Mouse (Mus musculus) hindbrain, embryonic 15.5 days (tissue): ENCODE results near the gene Uvrag. TPM values are rescaled to one million over a fixed set of nuclear protein-coding genes. Genes with fewer than 3 reads are reported as not detected.

Experiments
- ATAC-seq: fragments of 200-750 bp; cut with Nextera tagmentation; 2 replicates; pipeline ENCODE4 v1.8.0; 2017; ENCODE audit warnings: low read depth, moderate number of reproducible peaks, moderate TSS enrichment; ENCODE audit not compliant: low FRiP score
- H3K27ac ChIP-seq: fragments of 300-500 bp; sonication (generic); replicated peaks from 2 replicates; pipeline ENCODE4 v1.5.1; 2015; ENCODE audit warnings: mild to moderate bottlenecking, inconsistent platforms
- H3K27me3 ChIP-seq: fragments of 300-500 bp; sonication (generic); 2 replicates; pipeline ENCODE4 v1.6.1; 2015; ENCODE audit warnings: control low read depth, inconsistent platforms
- H3K36me3 ChIP-seq: fragments of 300-500 bp; sonication (generic); 2 replicates; pipeline ENCODE4 v1.6.1; 2015; ENCODE audit warnings: control low read depth, inconsistent platforms
- H3K4me1 ChIP-seq: fragments of 300-500 bp; sonication (generic); replicated peaks from 2 replicates; pipeline ENCODE4 v1.6.1; 2015; ENCODE audit warnings: control low read depth, inconsistent platforms
- H3K4me2 ChIP-seq: fragments of 300-500 bp; sonication (generic); 2 replicates; pipeline ENCODE4 v1.6.1; 2015; ENCODE audit warnings: moderate library complexity, mild to moderate bottlenecking, inconsistent platforms
- H3K4me3 ChIP-seq: fragments of 300-500 bp; sonication (generic); 2 replicates; pipeline ENCODE4 v1.5.1; 2015; ENCODE audit warnings: mild to moderate bottlenecking, inconsistent platforms
- H3K9ac ChIP-seq: fragments of 300-500 bp; sonication (generic); 2 replicates; pipeline ENCODE4 v1.6.1; 2015; ENCODE audit warnings: inconsistent platforms
- H3K9me3 ChIP-seq: fragments of 300-500 bp; sonication (generic); 2 replicates; pipeline ENCODE4 v1.6.1; 2016; ENCODE audit warnings: control low read depth, inconsistent platforms
- WGBS: fragments of 180-500 bp; shearing (Covaris S2); methylation state at CpG from one replicate; pipeline ENCODE4 v1.1.7; 2015; 5-methylcytosine and 5-hydroxymethylcytosine counted together
- polyA plus RNA-seq: library from polyadenylated mRNA; unstranded; fragments of >200 nt; fragmentation: Nextera tagmentation; extraction: Ambion mirVana; gene quantifications from 2 replicates; pipeline ENCODE4 v1.2.1, GENCODE M21; 2015

The Uvrag gene
- polyA plus RNA-seq = 14.6 and 16.8 TPM in 2 replicates

DNA sequence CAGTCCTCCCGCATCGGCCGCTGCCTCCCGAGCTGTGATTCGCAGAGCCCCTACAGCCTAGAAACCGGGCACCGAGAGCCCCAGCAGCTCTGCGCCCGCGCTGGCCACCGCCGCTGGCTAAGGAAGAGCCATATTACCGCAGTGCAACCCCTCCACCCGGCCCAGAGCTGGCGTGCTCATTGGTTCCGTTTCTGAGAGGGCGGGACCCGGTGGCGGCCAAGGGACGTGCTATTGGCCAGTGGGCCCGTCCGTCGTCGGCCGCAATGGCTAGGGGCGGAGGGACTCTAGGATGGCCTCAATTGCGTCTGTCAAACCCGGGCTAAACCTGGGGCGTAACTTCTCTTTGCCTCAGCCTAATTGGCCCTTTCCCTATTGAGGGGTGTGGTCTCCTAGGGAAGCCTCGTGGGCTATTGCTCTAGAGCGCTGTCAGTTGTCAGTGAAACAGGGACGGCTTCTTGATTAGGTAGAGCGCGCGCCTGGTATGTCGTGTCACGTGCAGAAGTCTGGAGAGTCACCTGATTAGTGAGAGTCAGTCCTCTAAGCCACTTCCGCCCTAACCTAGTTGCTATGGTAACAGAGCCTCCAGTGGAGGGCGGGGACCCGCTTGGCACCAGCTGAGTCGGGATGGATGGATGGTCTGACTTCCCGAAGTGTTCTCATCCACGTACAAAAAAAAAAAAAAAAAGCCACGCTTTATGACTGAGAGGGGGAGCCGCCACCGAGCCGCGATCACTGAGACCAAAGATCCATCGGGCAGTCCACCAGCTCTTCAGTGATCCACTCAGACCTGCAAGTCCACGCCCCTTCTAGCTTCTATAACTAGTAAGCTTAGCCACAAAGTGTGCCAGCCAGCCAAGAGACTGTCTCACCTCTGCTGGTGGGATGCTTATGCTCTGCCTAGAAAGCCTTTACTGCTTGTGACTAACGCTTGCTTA is at the start of gene Uvrag:
Uvrag (minus strand) TSS at position 158 of the 935 bp plus-strand sequence.
- Histone ChIP-seq H3K9ac (peak within 1 kb of the TSS; percentile 87), H3K36me3 (no peaks in the 10 kb centered on the region), H3K27me3 (no peaks in the 10 kb centered on the region), H3K4me1 (peaks cover 22% of the 10 kb centered on the region), H3K4me3 (peak within 1 kb of the TSS; percentile 96), H3K9me3 (no peaks in the 10 kb centered on the region), H3K4me2 (peak within 1 kb of the TSS; percentile 90), H3K27ac (peak within 1 kb of the TSS; percentile 94)
- ATAC-seq = peak; percentile 99
- WGBS = under 1% methylated on average over 50 of the region's 51 CpGs

DNA sequence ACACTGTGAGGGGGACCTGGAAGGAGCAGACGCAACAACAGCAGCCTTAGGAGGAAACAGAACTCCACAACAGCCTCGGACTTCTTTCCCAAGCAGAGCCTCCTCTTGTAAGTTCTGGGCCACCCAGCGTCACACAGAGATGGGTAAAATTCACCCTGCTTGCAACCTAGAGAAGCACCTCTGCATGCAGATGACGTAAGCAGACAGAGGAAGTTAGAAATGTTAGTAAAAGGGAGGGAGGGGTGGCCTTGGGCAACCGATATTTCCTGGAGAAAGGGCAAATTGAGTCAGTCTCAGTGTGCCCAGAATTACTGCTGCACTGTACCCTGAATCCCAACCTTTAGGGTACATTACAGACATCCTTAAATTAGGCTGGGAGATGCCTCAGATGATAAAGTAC is 48.9 kb upstream of the Uvrag start:
- Histone ChIP-seq H3K4me3 (no peak overlapping the region), H3K4me1 (no peaks in the 10 kb centered on the region)
- 83% methylated on average over 5 of the region's 5 CpGs for WGBS

DNA sequence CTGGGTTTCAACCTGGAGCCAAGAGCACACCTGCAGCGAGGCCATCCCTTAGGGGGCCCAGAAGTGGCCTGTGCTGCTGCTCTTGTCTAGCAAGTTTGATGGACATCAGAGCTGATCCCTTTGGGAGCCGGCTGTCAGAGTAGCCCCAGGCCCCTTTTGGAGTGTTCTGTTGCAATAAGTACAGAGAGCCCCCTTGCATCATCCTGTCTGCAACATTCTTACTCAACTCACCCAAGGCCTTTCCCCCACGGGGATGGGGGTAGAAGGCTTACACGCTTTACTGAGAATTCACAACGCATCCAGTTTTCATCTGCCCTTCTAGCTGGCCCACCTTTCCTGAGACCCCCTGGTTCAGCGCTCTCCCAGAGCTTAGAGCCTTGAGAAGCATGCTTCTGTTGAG is 47.7 kb upstream of the Uvrag start:
- Histone ChIP-seq H3K36me3 (no peaks in the 10 kb centered on the region), H3K9ac (no peak overlapping the region), H3K4me1 (no peaks in the 10 kb centered on the region), H3K4me2 (no peak overlapping the region), H3K9me3 (no peaks in the 10 kb centered on the region), H3K4me3 (no peak overlapping the region), H3K27me3 (0 out of 2 replicates have a peak, but pooled peaks cover 4% of the 10 kb centered on the region), H3K27ac (no peak overlapping the region)
- ATAC-seq = no peak
- WGBS = 87% methylated on average over 6 of the region's 6 CpGs

More for the DNA sequence above, 48.9 kb upstream of the Uvrag start:
- H3K4me2 ChIP-seq = no peak overlapping the region
- H3K9me3 ChIP-seq = no peaks in the 10 kb centered on the region
- no peaks in the 10 kb centered on the region for H3K36me3 ChIP-seq
- no peak overlapping the region for H3K9ac ChIP-seq
- H3K27me3 ChIP-seq = 0 out of 2 replicates have a peak, but pooled peaks cover 4% of the 10 kb centered on the region
- no peak for ATAC-seq
- no peak overlapping the region for H3K27ac ChIP-seq

DNA sequence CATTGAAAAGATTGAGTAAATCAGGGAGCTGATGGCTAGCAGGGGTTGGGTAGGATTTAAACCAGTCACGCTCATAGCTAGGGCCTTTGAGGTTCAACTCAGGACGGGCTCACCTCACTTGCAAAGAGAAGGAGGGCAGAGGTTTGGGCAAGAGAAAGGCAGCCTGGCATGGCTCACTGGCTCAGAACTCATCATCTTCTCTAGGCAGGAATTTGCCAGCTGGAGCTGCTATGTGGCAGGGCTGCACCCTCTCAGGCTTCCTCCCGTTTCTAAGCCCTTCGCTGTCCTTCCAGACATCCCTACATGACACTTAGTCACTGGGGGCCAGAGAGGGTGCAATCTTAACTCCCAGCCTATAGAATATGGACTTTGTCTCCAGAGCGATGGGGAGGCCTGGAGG is 46.5 kb upstream of the Uvrag start:
- Histone ChIP-seq H3K9me3 (no peaks in the 10 kb centered on the region), H3K27me3 (0 out of 2 replicates have a peak, but pooled peaks cover 4% of the 10 kb centered on the region), H3K4me2 (no peak overlapping the region), H3K27ac (no peak overlapping the region), H3K4me3 (no peak overlapping the region), H3K4me1 (0 out of 2 replicates have a peak, but pooled peaks cover 7% of the 10 kb centered on the region), H3K9ac (no peak overlapping the region), H3K36me3 (no peaks in the 10 kb centered on the region)
- WGBS = 84% methylated on average over 5 of the region's 5 CpGs
- ATAC-seq = no peak

DNA sequence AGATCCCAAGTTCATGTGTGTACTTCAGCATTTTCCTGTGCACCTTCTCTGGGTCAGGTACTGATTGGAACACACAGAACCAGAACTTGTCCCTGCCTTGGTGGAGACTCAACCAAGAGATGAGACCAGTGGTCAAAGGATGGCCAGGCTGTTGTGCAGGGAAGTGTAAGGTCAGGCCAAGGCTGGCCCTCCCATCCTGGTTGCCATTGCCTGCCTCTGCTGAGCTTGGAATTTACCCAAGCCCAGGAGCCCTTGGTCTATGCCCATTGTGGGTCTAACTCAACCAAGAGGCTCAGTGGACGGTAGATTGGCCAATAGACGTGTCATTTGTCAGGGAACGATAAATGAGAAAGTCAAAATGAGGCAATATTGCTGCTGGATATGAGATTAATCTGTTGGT is 44.5 kb upstream of the Uvrag start:
- H3K4me3 ChIP-seq = no peak overlapping the region
- ATAC-seq = no peak
- H3K4me2 ChIP-seq = no peak overlapping the region
- H3K4me1 ChIP-seq = peaks cover 16% of the 10 kb centered on the region; the same call in 1 of the 2 replicates
- WGBS = 88% methylated on average over 3 of the region's 3 CpGs
- H3K27me3 ChIP-seq = 0 out of 2 replicates have a peak, but pooled peaks cover 4% of the 10 kb centered on the region
- no peaks in the 10 kb centered on the region for H3K9me3 ChIP-seq
- no peak overlapping the region for H3K27ac ChIP-seq
- no peak overlapping the region for H3K9ac ChIP-seq
- H3K36me3 ChIP-seq = no peaks in the 10 kb centered on the region

DNA sequence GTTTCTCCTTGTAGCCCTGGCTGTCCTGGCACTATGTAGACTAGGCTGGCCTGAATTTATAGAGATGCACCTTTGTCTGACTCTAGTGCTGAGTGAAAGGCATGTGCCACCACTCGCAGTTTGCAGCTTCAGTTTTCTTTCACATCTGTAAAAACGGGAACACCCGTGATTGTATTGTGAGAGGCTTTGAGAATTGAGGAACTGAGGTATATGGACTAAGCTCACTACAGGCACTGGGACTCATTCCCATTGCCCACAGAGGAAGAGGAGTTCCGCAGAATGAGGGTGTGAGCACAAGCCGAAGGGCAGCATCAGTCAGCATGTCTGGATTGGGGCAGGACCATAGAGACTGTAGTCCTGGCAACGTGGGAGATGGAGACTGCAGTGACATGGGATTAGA is 42.8 kb upstream of the Uvrag start:
- Histone ChIP-seq H3K9ac (no peak overlapping the region), H3K4me1 (peaks cover 16% of the 10 kb centered on the region; the same call in 1 of the 2 replicates), H3K4me3 (no peak overlapping the region), H3K27ac (no peak overlapping the region), H3K4me2 (peak overlapping the region; percentile 82; the same call in 1 of the 2 replicates), H3K36me3 (no peaks in the 10 kb centered on the region), H3K27me3 (0 out of 2 replicates have a peak, but pooled peaks cover 4% of the 10 kb centered on the region), H3K9me3 (no peaks in the 10 kb centered on the region)
- WGBS = 73% methylated on average over 6 of the region's 6 CpGs
- no peak for ATAC-seq

DNA sequence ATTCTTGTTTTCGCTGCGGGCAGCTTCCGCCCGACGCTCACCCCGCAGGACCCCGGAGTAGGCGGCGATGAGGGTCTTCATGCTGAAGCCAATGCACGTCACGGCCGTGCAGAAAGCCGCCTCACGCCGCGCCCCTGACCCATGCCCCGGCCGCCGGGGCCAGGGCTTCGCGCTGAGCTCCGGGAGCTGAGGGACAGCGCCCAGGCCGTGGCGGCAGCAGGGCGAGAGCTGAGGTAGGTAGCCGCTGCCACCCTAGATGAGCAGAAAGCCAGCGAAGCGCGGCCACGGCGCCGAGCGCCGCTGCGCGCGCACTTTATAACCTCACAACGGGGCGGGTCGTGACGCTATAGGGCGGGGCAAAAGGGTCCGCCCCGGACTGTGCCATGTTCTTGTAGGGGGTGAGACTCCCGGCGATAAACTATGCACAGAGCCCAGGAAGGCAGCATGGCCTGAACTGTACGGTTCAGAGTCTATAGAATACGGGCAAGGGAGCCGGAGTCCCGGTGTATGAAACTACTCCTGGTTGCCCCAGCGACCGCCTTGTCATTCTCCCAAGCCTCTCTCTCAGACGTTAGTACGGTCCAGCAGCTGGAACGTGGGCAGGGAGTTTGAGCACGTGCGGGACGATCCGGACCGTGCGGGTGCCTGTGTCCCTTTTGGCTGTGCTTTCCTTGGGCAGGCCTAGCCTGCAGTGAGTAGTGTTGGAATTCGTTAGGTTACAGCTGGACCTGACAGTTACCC is 41.7 kb upstream of the Uvrag start, which contains the start of gene Dgat2:
Dgat2 (minus strand) TSS at position 288 of the 741 bp plus-strand sequence.
- peak within 1 kb of the TSS; percentile 82 for H3K4me2 ChIP-seq
- peak within 1 kb of the TSS; percentile 56 for H3K4me3 ChIP-seq
- peak within 1 kb of the TSS; percentile 65 for H3K9ac ChIP-seq
- peak; percentile 95 for ATAC-seq
- 0 out of 2 replicates have a peak, but pooled peaks cover 4% of the 10 kb centered on the region for H3K27me3 ChIP-seq
- WGBS = under 1% methylated on average over 63 of the region's 63 CpGs
- H3K27ac ChIP-seq = peak within 1 kb of the TSS; percentile 82
- no peaks in the 10 kb centered on the region for H3K36me3 ChIP-seq
- no peaks in the 10 kb centered on the region for H3K9me3 ChIP-seq
- H3K4me1 ChIP-seq = peaks cover 16% of the 10 kb centered on the region; the same call in 1 of the 2 replicates

DNA sequence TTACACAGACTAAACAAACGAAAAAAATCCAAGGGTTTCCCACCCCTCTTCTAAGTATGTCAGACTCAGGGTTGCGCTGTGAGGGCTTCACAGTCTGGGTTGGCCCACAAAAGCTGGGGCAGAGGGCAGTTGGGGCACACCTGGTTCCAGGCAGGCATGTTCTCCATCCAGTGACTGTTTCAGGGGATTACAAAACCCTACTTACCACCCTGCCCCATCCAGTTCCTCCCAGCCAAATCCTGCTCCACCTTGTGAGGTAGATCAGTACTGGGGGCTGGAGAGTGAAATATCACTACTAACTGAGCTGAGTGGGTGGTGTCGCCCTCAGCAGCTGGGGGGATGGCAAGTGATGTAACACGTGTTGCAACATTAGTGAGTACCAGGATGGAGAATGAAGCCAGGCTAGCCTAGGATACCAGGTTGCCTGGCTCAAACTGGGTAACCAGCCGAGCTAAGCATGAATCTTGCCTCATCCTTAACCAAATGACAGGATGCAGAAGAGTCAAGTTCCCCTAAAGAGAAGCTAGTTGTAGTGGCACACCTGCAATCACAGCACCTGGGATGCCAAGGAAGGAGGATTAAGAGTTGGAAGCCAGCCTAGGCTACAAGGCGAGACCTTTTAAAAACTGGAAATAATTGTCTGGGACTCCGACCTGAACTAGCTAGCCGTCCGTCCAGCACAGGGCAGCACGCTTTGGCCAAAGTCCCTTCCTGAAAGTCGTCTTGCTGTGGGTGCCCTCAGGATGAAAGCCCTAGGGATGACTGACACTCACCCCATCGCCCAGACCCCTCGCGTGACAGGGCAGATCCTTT is 40.9 kb upstream of the Uvrag start:
- H3K27me3 ChIP-seq = 0 out of 2 replicates have a peak, but pooled peaks cover 4% of the 10 kb centered on the region
- peak overlapping the region; percentile 82 for H3K4me2 ChIP-seq
- ATAC-seq = no peak
- H3K4me3 ChIP-seq = peak overlapping the region; percentile 56
- peak overlapping the region; percentile 82 for H3K27ac ChIP-seq
- H3K9me3 ChIP-seq = no peaks in the 10 kb centered on the region
- H3K9ac ChIP-seq = peak overlapping the region; percentile 65
- peaks cover 16% of the 10 kb centered on the region; the same call in 1 of the 2 replicates for H3K4me1 ChIP-seq
- 21% methylated on average over 14 of the region's 14 CpGs for WGBS
- no peaks in the 10 kb centered on the region for H3K36me3 ChIP-seq

DNA sequence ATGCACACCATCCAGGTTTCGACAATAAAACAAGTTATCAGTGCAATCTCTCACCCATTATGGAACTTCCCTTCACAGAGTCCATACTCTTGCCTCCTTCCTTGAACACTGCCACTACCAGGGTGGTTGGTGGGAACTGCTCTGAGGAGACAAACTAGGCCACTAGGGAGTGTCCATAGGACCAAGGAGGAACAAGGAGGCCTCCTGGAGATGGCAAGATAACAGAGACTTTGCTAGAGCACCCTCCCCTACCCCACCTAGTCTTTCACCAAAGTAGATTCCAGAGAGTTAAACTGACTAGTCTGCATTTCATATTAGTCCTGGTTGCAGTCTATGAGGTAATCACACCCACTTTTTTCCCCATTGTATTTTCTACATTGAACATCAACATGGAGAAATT is 39.2 kb upstream of the Uvrag start:
- H3K9ac ChIP-seq = no peak overlapping the region
- ATAC-seq = no peak
- no peak overlapping the region for H3K4me2 ChIP-seq
- H3K4me1 ChIP-seq = peaks cover 16% of the 10 kb centered on the region; the same call in 1 of the 2 replicates
- no peaks in the 10 kb centered on the region for H3K9me3 ChIP-seq
- 94% methylated on average over 1 of the region's 1 CpGs for WGBS
- H3K36me3 ChIP-seq = no peaks in the 10 kb centered on the region
- no peaks in the 10 kb centered on the region for H3K27me3 ChIP-seq
- H3K4me3 ChIP-seq = no peak overlapping the region
- H3K27ac ChIP-seq = no peak overlapping the region

DNA sequence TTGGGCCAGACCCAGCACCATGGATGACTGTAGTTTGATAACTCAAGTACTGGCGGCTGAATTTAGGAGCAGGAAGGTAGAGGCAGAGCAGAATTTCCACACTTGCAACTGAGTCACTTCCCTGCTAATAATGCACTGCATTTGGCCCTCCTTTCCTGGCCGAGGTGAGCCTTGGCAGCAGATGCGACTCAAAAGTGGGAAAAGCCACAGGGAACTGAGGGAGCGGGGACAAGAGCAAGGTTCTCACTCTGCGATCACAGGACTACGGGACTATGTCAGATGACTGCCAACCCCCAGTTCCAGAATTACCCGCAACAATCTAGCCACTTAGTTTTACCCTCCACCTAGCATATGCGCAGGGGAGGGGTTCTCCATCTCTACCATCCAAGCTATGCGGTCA is 38.3 kb upstream of the Uvrag start:
- no peak for ATAC-seq

DNA sequence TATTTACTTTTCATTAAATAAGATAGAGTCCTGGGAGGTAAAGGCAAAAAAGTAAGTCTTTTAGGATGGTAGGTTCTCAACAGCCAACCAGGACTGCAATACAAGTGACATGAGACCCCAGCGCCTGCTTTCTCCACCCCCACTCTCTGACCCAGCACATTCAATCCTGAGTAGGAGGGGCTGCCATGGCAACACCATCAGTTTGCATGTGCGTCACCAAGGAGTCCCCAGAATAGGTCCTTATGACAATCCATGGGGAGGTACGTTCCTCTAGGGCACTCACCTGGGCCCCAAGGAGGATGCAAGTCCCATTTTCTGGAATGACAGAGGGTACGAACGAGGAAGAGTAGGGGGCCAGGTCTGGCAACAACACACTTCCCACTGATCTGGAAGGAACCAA is 36.4 kb upstream of the Uvrag start:
- WGBS = 56% methylated on average over 5 of the region's 5 CpGs
- H3K4me2 ChIP-seq = no peak overlapping the region
- no peak for ATAC-seq

More for the DNA sequence above, 38.3 kb upstream of the Uvrag start:
- Histone ChIP-seq H3K36me3 (no peaks in the 10 kb centered on the region), H3K27ac (no peak overlapping the region), H3K4me1 (peaks cover 16% of the 10 kb centered on the region; the same call in 1 of the 2 replicates), H3K4me3 (no peak overlapping the region), H3K27me3 (no peaks in the 10 kb centered on the region), H3K9me3 (no peaks in the 10 kb centered on the region), H3K9ac (no peak overlapping the region), H3K4me2 (no peak overlapping the region)
- WGBS = 95% methylated on average over 9 of the region's 9 CpGs

More for the DNA sequence above, 36.4 kb upstream of the Uvrag start:
- Histone ChIP-seq H3K27me3 (no peaks in the 10 kb centered on the region), H3K9ac (no peak overlapping the region), H3K36me3 (no peaks in the 10 kb centered on the region), H3K4me1 (peaks cover 10% of the 10 kb centered on the region; the same call in 1 of the 2 replicates), H3K9me3 (no peaks in the 10 kb centered on the region), H3K4me3 (no peak overlapping the region), H3K27ac (no peak overlapping the region)
